Mouse (Mus musculus) heart, embryonic 16.5 days (tissue): ENCODE results near the gene Tor1a. TPM values are rescaled to one million over a fixed set of nuclear protein-coding genes. Genes with fewer than 3 reads are reported as not detected.
A peak's percentile ranks its signal among the peaks of the same experiment; 100 is the strongest.
"Not testable (repeated sequence)": the region's sequence is repeated elsewhere in the genome, so short reads cannot be mapped to it uniquely, and the experiment has no call there.

Experiments used
- ATAC-seq: fragments of 200-750 bp; cut with Nextera tagmentation; replicated peaks from 2 replicates; pipeline ENCODE4 v1.8.0; 2017; ENCODE audit warnings: moderate number of reproducible peaks; ENCODE audit not compliant: insufficient read depth, low FRiP score; ENCODE audit errors: extremely low read depth
- H3K27ac ChIP-seq: fragments of 300-500 bp; sonication (generic); 2 replicates; pipeline ENCODE4 v1.5.1; 2014; ENCODE audit warnings: mild to moderate bottlenecking, low read length, control low read depth, moderate library complexity
- H3K27me3 ChIP-seq: fragments of 300-500 bp; sonication (generic); 2 replicates; pipeline ENCODE4 v1.6.1; 2014; ENCODE audit warnings: low read length, mixed read lengths; ENCODE audit not compliant: control insufficient read depth, insufficient read depth
- H3K36me3 ChIP-seq: fragments of 300-500 bp; sonication (generic); 2 replicates; pipeline ENCODE4 v1.6.1; 2014; ENCODE audit not compliant: control insufficient read depth, insufficient read depth
- H3K4me1 ChIP-seq: fragments of 300-500 bp; sonication (generic); 2 replicates; pipeline ENCODE4 v1.6.1; 2014; ENCODE audit warnings: low read length, mixed read lengths; ENCODE audit not compliant: control insufficient read depth, insufficient read depth
- H3K4me2 ChIP-seq: fragments of 300-500 bp; sonication (generic); 2 replicates; pipeline ENCODE4 v1.6.1; 2014; ENCODE audit warnings: low read depth, mild to moderate bottlenecking, control low read depth, low read length
- H3K4me3 ChIP-seq: fragments of 300-500 bp; sonication (generic); 2 replicates; pipeline ENCODE4 v1.5.1; 2014; ENCODE audit warnings: mild to moderate bottlenecking, control low read depth, low read length
- H3K9ac ChIP-seq: fragments of 300-500 bp; sonication (generic); 2 replicates; pipeline ENCODE4 v1.6.1; 2014; ENCODE audit warnings: low read length, control low read depth
- H3K9me3 ChIP-seq: fragments of 300-500 bp; sonication (generic); replicated peaks from 2 replicates; pipeline ENCODE4 v1.6.1; 2016; ENCODE audit warnings: low read length; ENCODE audit not compliant: control insufficient read depth
- WGBS: fragments of 180-500 bp; shearing (Covaris S2); extraction: QIAGEN DNeasy Blood & Tissue Kit; methylation state at CpG from one replicate; pipeline ENCODE4 v1.1.7; 2014; 5-methylcytosine and 5-hydroxymethylcytosine counted together
- polyA plus RNA-seq: library from polyadenylated mRNA; unstranded; fragments of >200 nt; fragmentation: Nextera tagmentation; extraction: Ambion mirVana; gene quantifications from 2 replicates; pipeline ENCODE4 v1.2.1, GENCODE M21; 2015

Tor1a gene
- polyA plus RNA-seq, 1 experiment from 2014 or later, result 53.0 TPM

DNA sequence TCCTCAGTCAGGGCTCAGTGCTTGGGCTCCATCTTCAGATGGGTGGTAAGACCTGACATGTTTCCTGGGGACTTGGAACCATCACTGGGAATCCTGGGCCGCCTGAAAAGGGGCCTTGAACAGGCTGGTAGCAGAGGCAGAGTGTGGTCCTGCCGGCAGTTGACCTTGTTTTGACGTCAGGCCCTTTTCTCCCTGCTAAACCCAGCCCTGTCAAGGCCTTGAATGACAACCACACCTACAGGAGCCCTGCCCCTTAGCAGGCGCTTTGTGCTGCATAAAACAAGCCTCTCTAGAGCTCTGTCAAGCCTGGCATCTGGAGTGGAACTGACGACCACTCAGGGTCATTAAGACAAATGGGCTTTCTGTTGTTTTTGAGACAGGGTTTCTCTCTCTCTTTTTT, 7.9 kb downstream of the Tor1a start:
- 49% methylated on average over 5 of the region's 5 CpGs for WGBS

GRCm38 (mm10) chr2:30958726-30959125, 9.0 kb downstream of the Tor1a start:
- Histone ChIP-seq H3K9ac (no peak overlapping the region), H3K27me3 (no peaks in the 10 kb centered on the region), H3K27ac (no peak overlapping the region), H3K36me3 (peaks cover 74% of the 10 kb centered on the region), H3K9me3 (no peaks in the 10 kb centered on the region), H3K4me2 (no peak overlapping the region), H3K4me1 (peaks cover 13% of the 10 kb centered on the region), H3K4me3 (no peak overlapping the region)
- 87% methylated on average over 14 of the region's 14 CpGs for WGBS
- ATAC-seq, result no peak

More for the DNA sequence above, 7.9 kb downstream of the Tor1a start:
- no peaks in the 10 kb centered on the region for H3K9me3 ChIP-seq
- H3K27me3 ChIP-seq, result no peaks in the 10 kb centered on the region
- H3K4me2 ChIP-seq, result no peak overlapping the region
- peaks cover 78% of the 10 kb centered on the region for H3K36me3 ChIP-seq
- H3K9ac ChIP-seq, result no peak overlapping the region
- H3K27ac ChIP-seq, result no peak overlapping the region
- no peak overlapping the region for H3K4me3 ChIP-seq
- H3K4me1 ChIP-seq, result peaks cover 2% of the 10 kb centered on the region
- no peak for ATAC-seq

- Histone ChIP-seq H3K36me3 (peaks cover 61% of the 10 kb centered on the region), H3K9ac (no peak overlapping the region), H3K27me3 (no peaks in the 10 kb centered on the region), H3K9me3 (no peaks in the 10 kb centered on the region), H3K4me2 (no peak overlapping the region), H3K4me1 (peaks cover 17% of the 10 kb centered on the region), H3K4me3 (no peak overlapping the region), H3K27ac (no peak overlapping the region)
- WGBS, result 80% methylated on average over 4 of the region's 4 CpGs
- ATAC-seq, result no peak
Observed at GRCm38 (mm10) chr2:30957511-30957910, 10.2 kb downstream of the Tor1a start.

DNA sequence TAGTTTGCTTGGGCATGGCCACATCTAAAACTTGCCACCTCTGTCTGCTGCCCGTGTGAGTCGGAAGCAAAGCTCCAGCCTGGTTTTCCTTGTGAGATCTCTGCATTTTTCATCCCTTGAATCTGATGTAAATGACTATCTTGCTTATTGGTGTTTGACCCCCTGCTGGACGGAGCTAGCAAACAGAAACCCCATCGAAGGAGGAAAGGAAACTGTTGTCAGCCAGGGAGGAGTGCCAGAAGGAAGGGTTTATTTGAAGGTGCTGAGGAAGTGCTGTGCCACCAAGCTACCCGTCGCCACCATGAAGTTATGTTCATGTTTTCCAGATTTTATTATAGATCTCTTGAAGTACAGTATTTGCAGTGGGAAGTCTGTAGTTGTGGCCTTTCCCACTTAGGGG, 12.9 kb downstream of the Tor1a start:
- no peak for ATAC-seq
- H3K27ac ChIP-seq, result no peak overlapping the region
- 53% methylated on average over 6 of the region's 6 CpGs for WGBS
- H3K4me2 ChIP-seq, result no peak overlapping the region
- no peak overlapping the region for H3K4me3 ChIP-seq
- no peaks in the 10 kb centered on the region for H3K9me3 ChIP-seq
- peaks cover 20% of the 10 kb centered on the region for H3K4me1 ChIP-seq
- no peak overlapping the region for H3K9ac ChIP-seq
- peaks cover 40% of the 10 kb centered on the region for H3K36me3 ChIP-seq
- H3K27me3 ChIP-seq, result no peaks in the 10 kb centered on the region

DNA sequence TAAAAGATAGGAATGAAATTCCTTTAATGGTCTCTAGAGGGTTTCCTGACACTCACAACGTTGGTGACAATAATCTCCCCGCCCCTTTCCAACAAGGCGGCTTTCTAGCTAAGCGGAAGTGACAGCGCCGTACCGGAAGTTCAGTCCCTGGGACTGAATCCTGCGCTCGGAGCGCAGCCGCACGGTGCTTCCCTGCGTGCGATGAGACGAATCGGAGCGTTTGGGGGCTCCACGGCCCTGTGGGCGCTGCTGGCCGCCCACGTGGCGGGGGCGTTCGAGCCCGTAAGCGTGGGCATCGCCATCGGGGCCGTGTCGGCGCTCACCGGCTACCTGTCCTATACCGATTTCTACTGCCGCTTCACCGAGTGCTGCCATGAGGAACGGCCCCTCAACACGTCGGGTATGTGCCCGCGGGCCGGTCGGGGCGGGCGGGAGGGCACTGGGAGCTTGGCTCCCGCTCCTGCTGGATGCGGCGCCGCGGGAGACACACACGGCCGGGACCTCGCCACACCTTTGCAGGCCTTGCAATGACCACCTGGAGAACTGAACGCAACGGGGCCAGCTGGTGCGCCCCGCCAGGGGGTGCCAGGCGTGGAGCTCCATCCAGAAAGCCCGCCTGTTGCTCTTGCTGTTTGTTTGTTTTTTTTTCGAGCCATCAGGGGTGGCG, 14.8 kb downstream of the Tor1a start, which contains the start of gene Tor1b:
TSS of gene Tor1b (plus strand) at position 136 of the 667 bp plus-strand sequence.
- peak; percentile 93 for ATAC-seq
- WGBS, result under 1% methylated on average over 60 of the region's 60 CpGs
- Histone ChIP-seq H3K4me2 (peak within 1 kb of the TSS; percentile 83), H3K9me3 (no peaks in the 10 kb centered on the region), H3K27me3 (no peaks in the 10 kb centered on the region), H3K27ac (peak within 1 kb of the TSS; percentile 85), H3K4me3 (peak within 1 kb of the TSS; percentile 78), H3K4me1 (peaks cover 20% of the 10 kb centered on the region), H3K36me3 (peaks cover 22% of the 10 kb centered on the region), H3K9ac (peak within 1 kb of the TSS; percentile 87)

GRCm38 (mm10) chr2:30952457-30952823, 15.3 kb downstream of the Tor1a start:
- Histone ChIP-seq H3K27ac (peak overlapping the region; percentile 85), H3K4me2 (peak overlapping the region; percentile 83), H3K9me3 (no peaks in the 10 kb centered on the region), H3K4me3 (peak overlapping the region; percentile 78), H3K9ac (peak overlapping the region; percentile 87), H3K36me3 (peaks cover 17% of the 10 kb centered on the region), H3K4me1 (peaks cover 20% of the 10 kb centered on the region), H3K27me3 (no peaks in the 10 kb centered on the region)
- 28% methylated on average over 5 of the region's 5 CpGs for WGBS
- no peak; the same call in 1 of the 2 replicates for ATAC-seq

- H3K27ac ChIP-seq, result no peak overlapping the region
- no peaks in the 10 kb centered on the region for H3K4me1 ChIP-seq
- no peaks in the 10 kb centered on the region for H3K9me3 ChIP-seq
- H3K9ac ChIP-seq, result peak overlapping the region; percentile 57
- ATAC-seq, result no peak; the same call in 1 of the 2 replicates
- H3K4me3 ChIP-seq, result peak overlapping the region; percentile 48
- no peaks in the 10 kb centered on the region for H3K36me3 ChIP-seq
- WGBS, result 21% methylated on average over 16 of the region's 16 CpGs
- H3K27me3 ChIP-seq, result no peaks in the 10 kb centered on the region
- H3K4me2 ChIP-seq, result peak overlapping the region; percentile 59
Observed at GRCm38 (mm10) chr2:30942603-30943011, 25.1 kb downstream of the Tor1a start.

GRCm38 (mm10) chr2:30942116-30942515, 25.6 kb downstream of the Tor1a start:
- peak overlapping the region; percentile 59; the same call in 1 of the 2 replicates for H3K4me2 ChIP-seq
- not testable (repeated sequence) for H3K9me3 ChIP-seq, H3K4me3 ChIP-seq, H3K27me3 ChIP-seq, H3K9ac ChIP-seq, H3K36me3 ChIP-seq, H3K4me1 ChIP-seq, H3K27ac ChIP-seq, ATAC-seq
- 39% methylated on average over 7 of the region's 7 CpGs for WGBS

- Histone ChIP-seq H3K27me3 (no peaks in the 10 kb centered on the region), H3K4me2 (no peak overlapping the region), H3K4me1 (no peaks in the 10 kb centered on the region), H3K9me3 (no peaks in the 10 kb centered on the region), H3K9ac (no peak overlapping the region), H3K36me3 (no peaks in the 10 kb centered on the region), H3K4me3 (no peak overlapping the region), H3K27ac (no peak overlapping the region)
- ATAC-seq, result no peak
- 86% methylated on average over 5 of the region's 5 CpGs for WGBS
Observed at GRCm38 (mm10) chr2:30941586-30941985, 26.1 kb downstream of the Tor1a start.
